13 mouse cellular contexts compared by ENCODE assay signal in the genomic region with DNA sequence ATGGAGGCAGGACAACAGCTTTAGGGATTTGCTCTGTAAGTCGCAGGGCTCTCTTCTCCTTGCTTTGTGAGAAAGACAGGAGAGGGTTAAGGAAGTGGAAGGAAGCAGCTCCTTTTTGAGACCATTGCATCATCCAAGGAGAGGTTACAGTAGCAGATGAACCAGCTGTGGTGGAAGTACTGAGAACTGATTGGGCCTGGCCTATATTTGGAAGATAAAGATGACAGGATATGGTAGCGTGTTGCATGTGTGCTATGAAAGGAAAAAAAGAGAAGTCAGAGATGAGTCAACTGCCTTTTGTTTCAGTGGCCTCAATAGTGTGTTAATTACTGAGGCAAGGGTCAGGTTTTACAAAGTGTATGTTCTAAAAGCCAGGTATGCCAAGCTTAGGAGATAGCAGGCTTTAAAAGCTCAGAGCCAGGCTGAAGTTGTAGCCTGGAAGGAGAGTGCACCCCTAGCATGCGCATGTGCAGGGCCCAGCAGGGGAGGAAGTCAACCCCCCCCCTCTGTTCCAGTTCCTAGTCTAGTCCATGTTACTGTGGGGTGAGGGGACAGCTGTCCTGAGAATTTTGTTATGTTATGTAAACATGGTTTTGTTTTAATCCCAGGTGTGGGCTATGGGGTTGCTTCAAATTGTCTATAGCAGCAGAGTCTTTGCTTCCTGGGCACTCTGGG. TPM values are rescaled to one million over a fixed set of nuclear protein-coding genes. Genes with fewer than 3 reads are reported as not detected.
DNase-seq lines count a peak whose midpoint lies in the region; ATAC-seq and TF ChIP-seq lines count a peak whose summit lies in the region.
"Had no signal": no experiment of that assay in that cellular context is flagged by ENCODE, and none has a peak within 500 bp of the region (broad histone marks: within the 10 kb centered on the region; RNA-seq: fewer than 3 reads in every experiment).

No protein-coding gene starts in this region.

- H3K36me3 ChIP-seq in liver, embryonic 16.5 days (ENCODE audit: control insufficient read depth, insufficient read depth): no peaks in the 10 kb centered on the region
- H3K36me3 ChIP-seq: hindbrain, embryonic 12.5 days had no signal

- no peak for TF ChIP-seq POLR2A in lung, adult 2 months (IDR thresholded peaks at IDR 0.05; ENCODE audit: borderline replicate concordance, extremely low read depth, low read depth, low read length)

- TF ChIP-seq CTCF in lung, adult 2 months (IDR thresholded peaks at IDR 0.05; ENCODE audit: insufficient read depth, low read length): no peak

- H3K4me2 ChIP-seq in liver, embryonic 16.5 days (ENCODE audit: low read depth, low read length): no peak overlapping the region
- H3K4me2 ChIP-seq: forebrain, embryonic 13.5 days; hindbrain, embryonic 12.5 days had no signal

- 0 out of 2 replicates have a peak overlapping the region, but pooled peaks have one; percentile 40 for H3K27ac ChIP-seq in liver, embryonic 16.5 days (ENCODE audit: low read length)
- H3K27ac ChIP-seq: forebrain, embryonic 13.5 days; hindbrain, embryonic 12.5 days had no signal

- no peak for ATAC-seq in liver, embryonic 16.5 days (ENCODE audit: low read depth)
- ATAC-seq: forebrain, embryonic 13.5 days had no signal

- 50% methylated on average over 3 of the region's 3 CpGs for WGBS in lung, adult 2 months
- WGBS in liver, embryonic 16.5 days (ENCODE audit: insufficient replicate concordance): 35% methylated on average over 3 of the region's 3 CpGs

- H3K4me3 ChIP-seq in lung, adult 2 months (replicated peaks; ENCODE audit: extremely low read depth, low read depth, low read length): no peak overlapping the region
- H3K4me3 ChIP-seq in liver, embryonic 16.5 days (ENCODE audit: low read depth, low read length): no peak overlapping the region
- H3K4me3 ChIP-seq: forebrain, embryonic 13.5 days; hindbrain, embryonic 12.5 days had no signal

- peak; percentile 51 for DNase-seq in heart, adult 8-10 months (ENCODE audit: low spot score)
- DNase-seq in heart, postnatal 25 days (ENCODE audit: low spot score): no peak
- peak; percentile 21 for DNase-seq in lung, postnatal 36 days
- no peak for DNase-seq in lung, adult 2 months
- DNase-seq in thymus, postnatal 4 days: no peak
- no peak for DNase-seq in cerebellum, adult 18-20 months
- no peak for DNase-seq in urinary bladder, postnatal 25 days (ENCODE audit: low spot score)
- DNase-seq: adrenal gland, postnatal 36 days; cerebellum, adult 8-10 months; gastrocnemius, postnatal 36 days had no signal

- H3K27me3 ChIP-seq in liver, embryonic 16.5 days (ENCODE audit: control insufficient read depth, insufficient read depth, low read depth, low read length): no peaks in the 10 kb centered on the region
- H3K27me3 ChIP-seq: forebrain, embryonic 13.5 days; hindbrain, embryonic 12.5 days had no signal

- H3K4me1 ChIP-seq in lung, adult 2 months (ENCODE audit: control insufficient read depth, insufficient read depth, low read length): peaks cover 2% of the 10 kb centered on the region; the same call in 1 of the 2 replicates
- H3K4me1 ChIP-seq in liver, embryonic 16.5 days (ENCODE audit: control insufficient read depth, low read depth, low read length): no peaks in the 10 kb centered on the region
- H3K4me1 ChIP-seq: forebrain, embryonic 13.5 days; hindbrain, embryonic 12.5 days had no signal

- no peak overlapping the region; the same call in 1 of the 2 replicates for H3K9ac ChIP-seq in liver, embryonic 16.5 days (ENCODE audit: low read depth, low read length)
- H3K9ac ChIP-seq: forebrain, embryonic 13.5 days; hindbrain, embryonic 12.5 days had no signal

- intact Hi-C loops in heart, postnatal 25 days (cut with DNase I): loop anchor here (5.0 kb wide), 1 partner anchor 148 kb away; no protein-coding TSS in a partner anchor

- H3K9me3 ChIP-seq in liver, embryonic 16.5 days (replicated peaks; ENCODE audit: control insufficient read depth, low read length): no peaks in the 10 kb centered on the region
- H3K9me3 ChIP-seq: forebrain, embryonic 13.5 days; hindbrain, embryonic 12.5 days had no signal

RNA-seq across cellular contexts. Expression of a gene that starts 50.0 kb away (rescaled TPM):
- 10 to 100 TPM; 57.4 to 71.1 (median 64.1) TPM for total RNA-seq in heart, adult 8-10 months (2022)
- total RNA-seq in heart, postnatal 25 days (2021): 10 to 100 TPM; 56.6 to 61.7 TPM
- 25.9 and 30.0 TPM in 2 replicates for polyA plus RNA-seq in lung, adult 2 months (2012; rRNA removed)
- polyA plus RNA-seq in liver, embryonic 16.5 days (2015; fragmentation: Nextera tagmentation; extraction: Ambion mirVana): 8.0 TPM in 2 replicates

Comparison
In these comparisons a context has a peak if more than half of its experiments do, and no peak if none do; other contexts are left out.
1. DNase-seq: peak in heart, adult 8-10 months (single experiment) and lung, postnatal 36 days (single experiment); none in heart, postnatal 25 days (single experiment), lung, adult 2 months (single experiment), thymus, postnatal 4 days (single experiment), cerebellum, adult 18-20 months (0 of 2) and urinary bladder, postnatal 25 days (single experiment).